Mouse (Mus musculus) CH12.LX (cell line): ENCODE data around the gene Mymk. TPM values are rescaled to one million over a fixed set of nuclear protein-coding genes. Genes with fewer than 3 reads are reported as not detected.

Experiments used
- DNase-seq: peaks from one replicate; pipeline ENCODE4 v3.0.0-alpha.2; 2013; ENCODE audit errors: extremely low read depth
- H3K27ac ChIP-seq: 2 replicates; pipeline ENCODE4 v1.5.1; 2012; ENCODE audit warnings: low read depth, mild to moderate bottlenecking, control low read depth, moderate library complexity; ENCODE audit not compliant: insufficient read depth
- H3K27me3 ChIP-seq: replicated peaks from 2 replicates; pipeline ENCODE3; 2012; ENCODE audit warnings: inconsistent platforms
- H3K36me3 ChIP-seq, 2 experiments: replicated peaks in 1 of 2; 2 replicates each; pipeline versions ENCODE3 to v1.6.1; 2012; ENCODE audit warnings: inconsistent platforms in 1 of 2, low read length in 1 of 2, mild to moderate bottlenecking in 1 of 2, mixed read lengths in 1 of 2, moderate library complexity in 1 of 2; ENCODE audit not compliant: control insufficient read depth in 1 of 2, insufficient read depth in 1 of 2
- H3K4me1 ChIP-seq, 2 experiments: 2 replicates each; pipeline ENCODE4 v1.6.1; 2012; ENCODE audit warnings: inconsistent platforms in 1 of 2, moderate library complexity in 1 of 2; ENCODE audit not compliant: insufficient read depth in 2 of 2, control insufficient read depth in 1 of 2
- H3K4me2 ChIP-seq: 2 replicates; pipeline ENCODE4 v1.6.1; 2012; ENCODE audit warnings: low read depth, mild to moderate bottlenecking, control low read depth; ENCODE audit not compliant: poor library complexity, insufficient read depth, severe bottlenecking
- H3K4me3 ChIP-seq, 3 experiments: fragments of 150-350 bp in 1 of 3; sonication (generic) in 1 of 3; replicated peaks in 1 of 3; 2 replicates each; pipeline versions ENCODE3 to v1.5.1; 2011 to 2012; ENCODE audit warnings: low read depth in 2 of 3, low read length in 2 of 3, mild to moderate bottlenecking in 2 of 3, moderate library complexity in 2 of 3, control low read depth in 1 of 3, improper control_type of control experiment in 1 of 3, inconsistent platforms in 1 of 3, mixed read lengths in 1 of 3; ENCODE audit not compliant: poor library complexity in 1 of 3
- H3K79me2 ChIP-seq: replicated peaks from 2 replicates; pipeline ENCODE4 v1.6.1; 2012; ENCODE audit warnings: mild to moderate bottlenecking, moderate library complexity; ENCODE audit not compliant: control insufficient read depth, poor library complexity, insufficient read depth, severe bottlenecking; ENCODE audit errors: extremely low read depth
- H3K9ac ChIP-seq: 2 replicates; pipeline ENCODE4 v1.6.1; 2012; ENCODE audit warnings: low read depth, mild to moderate bottlenecking, control low read depth, moderate library complexity; ENCODE audit not compliant: insufficient read depth
- H3K9me3 ChIP-seq: replicated peaks from 2 replicates; pipeline ENCODE3; 2012; ENCODE audit warnings: low read length, inconsistent platforms, mixed read lengths
- BHLHE40 ChIP-seq: IDR thresholded peaks from 2 replicates; pipeline ENCODE4 v1.6.1; 2011; ENCODE audit warnings: mild to moderate bottlenecking, low read depth, low read length, improper control_type of control experiment
- CHD1 ChIP-seq: IDR thresholded peaks from 2 replicates; pipeline ENCODE4 v1.6.1; 2012; ENCODE audit warnings: low read depth, low read length, improper control_type of control experiment, inconsistent platforms
- CTCF ChIP-seq, 2 experiments: IDR thresholded peaks in 1 of 2; conservative IDR thresholded peaks in 1 of 2; 2 replicates each; pipeline ENCODE4 v1.5.1; 2011 to 2012; ENCODE audit warnings: low read depth in 2 of 2, low read length in 2 of 2, improper control_type of control experiment in 1 of 2, inconsistent platforms in 1 of 2, mild to moderate bottlenecking in 1 of 2, moderate library complexity in 1 of 2
- E2F4 ChIP-seq: IDR thresholded peaks from 2 replicates; pipeline ENCODE4 v1.6.1; 2011; ENCODE audit warnings: low read depth, low read length, improper control_type of control experiment; ENCODE audit not compliant: insufficient replicate concordance
- ETS1 ChIP-seq: conservative IDR thresholded peaks from 2 replicates; pipeline ENCODE4 v1.6.1; 2012; ENCODE audit warnings: low read depth, mild to moderate bottlenecking, inconsistent platforms, low read length, improper control_type of control experiment, moderate library complexity
- JUND ChIP-seq: conservative IDR thresholded peaks from 2 replicates; pipeline ENCODE4 v1.6.1; 2011; ENCODE audit warnings: low read depth, low read length, improper control_type of control experiment
- MAFK ChIP-seq: IDR thresholded peaks from 2 replicates; pipeline ENCODE4 v1.6.1; 2011; ENCODE audit warnings: low read length, improper control_type of control experiment; ENCODE audit not compliant: insufficient replicate concordance
- MAX ChIP-seq: IDR thresholded peaks from 2 replicates; pipeline ENCODE4 v1.6.1; 2011; ENCODE audit warnings: low read length, improper control_type of control experiment
- MAZ ChIP-seq: IDR thresholded peaks from 2 replicates; pipeline ENCODE4 v1.6.1; 2012; ENCODE audit warnings: low read depth, mild to moderate bottlenecking, inconsistent platforms, low read length, improper control_type of control experiment, moderate library complexity
- NRF1 ChIP-seq: IDR thresholded peaks from 2 replicates; pipeline ENCODE4 v1.6.1; 2014; ENCODE audit warnings: low read depth, mild to moderate bottlenecking, inconsistent platforms, low read length, improper control_type of control experiment, moderate library complexity
- PAX5 ChIP-seq: IDR thresholded peaks from 2 replicates; pipeline ENCODE4 v1.6.1; 2012; ENCODE audit warnings: low read length, inconsistent platforms, mixed read lengths
- POLR2A ChIP-seq: IDR thresholded peaks from 2 replicates; pipeline ENCODE4 v1.6.1; 2011; ENCODE audit warnings: low read depth, mild to moderate bottlenecking, improper control_type of control experiment, low read length
- RAD21 ChIP-seq: IDR thresholded peaks from 2 replicates; pipeline ENCODE4 v1.6.1; 2011; ENCODE audit warnings: low read depth, mild to moderate bottlenecking, low read length, improper control_type of control experiment, moderate library complexity
- USF2 ChIP-seq: conservative IDR thresholded peaks from 2 replicates; pipeline ENCODE4 v1.6.1; 2011; ENCODE audit warnings: low read depth, low read length, improper control_type of control experiment
- ZC3H11A ChIP-seq: IDR thresholded peaks from 2 replicates; pipeline ENCODE4 v1.6.1; 2012; ENCODE audit warnings: low read depth, mild to moderate bottlenecking, inconsistent platforms, low read length, improper control_type of control experiment
- ZNF384 ChIP-seq: IDR thresholded peaks from 2 replicates; pipeline ENCODE4 v1.6.1; 2012; ENCODE audit warnings: low read depth, low read length, improper control_type of control experiment, inconsistent platforms
- dilution Hi-C: fragments of 300-500 bp; cut with MboI; formaldehyde crosslinking; loops from 2 replicates; pipeline ENCODE4 v1.14.3; 2020; ENCODE audit warnings: low sequenced_read_pairs; ENCODE audit not compliant: extremely low pct_unique_long_range_greater_than_20kb, extremely low pct_ligation_motif_present
- in situ Hi-C: fragments of 300-500 bp; cut with MboI; formaldehyde crosslinking; loops from 3 replicates; pipeline ENCODE4 v1.14.3; 2019; ENCODE audit warnings: low sequenced_read_pairs, low pct_ligation_motif_present, low pct_unique_long_range_greater_than_20kb, mixed read lengths
- polyA plus RNA-seq: library from polyadenylated mRNA; unstranded; fragments of >175 nt; gene quantifications from 2 replicates; pipeline ENCODE4 v1.2.1, GENCODE M21; 2012; ENCODE audit warnings: low read depth; ENCODE audit not compliant: insufficient read length
- total RNA-seq, 2 experiments: library from RNA; depleted of rRNA; stranded (reverse); fragments of 300-350 nt in 1 of 2; fragments of >200 nt in 1 of 2; gene quantifications; 2 replicates each; pipeline ENCODE4 v1.2.3; 2012 to 2014

Gene Mymk
- total and polyA plus RNA-seq, 3 experiments = not detected

- Histone ChIP-seq H3K36me3 (no peaks in the 10 kb centered on the region), H3K9me3 (no peaks in the 10 kb centered on the region), H3K79me2 (no peaks in the 10 kb centered on the region), H3K4me2 (no peak overlapping the region)
- TF ChIP-seq CTCF (conservative IDR thresholded peaks at IDR 0.05 in 1 of 2, IDR thresholded peaks at IDR 0.05 in 1 of 2; ENCODE audit: low read depth in 2 of 2, low read length in 2 of 2) (no peak), JUND (no peak), ZC3H11A (no peak), PAX5 (no peak)
- TF ChIP-seq, all 38 proteins: peak for 0
- no peak overlapping the region for H3K9ac ChIP-seq
- H3K27ac ChIP-seq = no peak overlapping the region
- H3K4me3 ChIP-seq = no peak overlapping the region
- H3K27me3 ChIP-seq = peaks cover 11% of the 10 kb centered on the region
- no peak for DNase-seq
- H3K4me1 ChIP-seq = peaks cover 0 to 42% of the 10 kb centered on the region in 2 experiments; a peak in 2 of 4 replicates
- dilution Hi-C loops = no loop called here
- in situ Hi-C loops = loop anchor here (25.0 kb wide), 1 partner anchor 340 kb away; the partner anchor contains the start of genes Brd3os and Vav2
Observed at GRCm38 (mm10) chr2:27097776-27098175, 25.8 kb upstream of the Mymk start.

- Histone ChIP-seq H3K9me3 (no peaks in the 10 kb centered on the region), H3K4me2 (no peak overlapping the region), H3K4me3 (no peak overlapping the region), H3K27me3 (peaks cover 13% of the 10 kb centered on the region), H3K27ac (no peak overlapping the region), H3K9ac (no peak overlapping the region), H3K79me2 (no peaks in the 10 kb centered on the region), H3K36me3 (no peaks in the 10 kb centered on the region), H3K4me1 (peaks cover 0 to 42% of the 10 kb centered on the region in 2 experiments; a peak in 2 of 4 replicates)
- dilution Hi-C loops = no loop called here
- in situ Hi-C loops = loop anchor here (25.0 kb wide), 1 partner anchor 340 kb away; the partner anchor contains the start of genes Brd3os and Vav2
- TF ChIP-seq E2F4 = no peak
- TF ChIP-seq POLR2A = no peak
- no peak for TF ChIP-seq USF2
- no peak for TF ChIP-seq RAD21
- TF ChIP-seq CHD1 = no peak
- no peak for TF ChIP-seq MAFK
- no peak for TF ChIP-seq ZNF384
- TF ChIP-seq MAX = no peak
- peak; percentile 25; the same call in 1 of the 2 replicates for TF ChIP-seq BHLHE40
- no peak for TF ChIP-seq MAZ
- no peak for TF ChIP-seq CTCF (conservative IDR thresholded peaks at IDR 0.05 in 1 of 2, IDR thresholded peaks at IDR 0.05 in 1 of 2; ENCODE audit: low read depth in 2 of 2, low read length in 2 of 2)
- no peak for TF ChIP-seq JUND
- peak; percentile 30; the same call in 1 of the 2 replicates for TF ChIP-seq ETS1
- no peak for TF ChIP-seq NRF1
- DNase-seq = peak; percentile 70
Observed at GRCm38 (mm10) chr2:27097241-27097656, 25.3 kb upstream of the Mymk start.
